Mouse (Mus musculus) kidney, adult 10 weeks (tissue): ENCODE results near the gene Olfr378. TPM values are rescaled to one million over a fixed set of nuclear protein-coding genes. Genes with fewer than 3 reads are reported as not detected.

Experiments
- polyA plus RNA-seq: library from polyadenylated mRNA; stranded (reverse); fragments of 350-450 nt; fragmentation: Illumina TruSeq; extraction: RNeasy Lipid Tissue Mini Kit (QIAGEN cat#74804); gene quantifications from one replicate; pipeline ENCODE4 v1.2.3, GENCODE M21; 2014; ENCODE audit warnings: low read depth, low replicate concordance

Olfr378 gene
- polyA plus RNA-seq = not detected

DNA sequence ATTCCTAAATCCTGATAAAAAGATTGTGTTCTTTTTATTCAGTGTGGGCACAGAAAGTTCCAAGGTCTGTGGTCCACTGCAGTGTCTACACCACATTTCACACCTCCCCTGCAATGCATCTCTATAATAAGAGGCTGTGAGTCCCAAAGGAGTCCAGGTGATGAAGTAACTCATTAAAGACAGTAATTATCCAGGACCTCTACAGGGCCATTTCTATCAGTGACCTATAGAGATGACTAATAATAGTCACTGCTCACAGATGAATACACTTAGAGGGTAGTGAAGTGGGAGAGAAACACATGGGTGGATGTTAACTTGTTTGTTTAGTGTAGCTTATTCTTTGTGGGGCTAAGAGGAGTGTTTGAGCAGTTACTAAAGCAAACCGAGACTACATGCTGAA is at the start of gene Olfr378:
Gene Olfr378, minus strand, starts transcription at position 101 of the 400 bp plus-strand sequence.

DNA sequence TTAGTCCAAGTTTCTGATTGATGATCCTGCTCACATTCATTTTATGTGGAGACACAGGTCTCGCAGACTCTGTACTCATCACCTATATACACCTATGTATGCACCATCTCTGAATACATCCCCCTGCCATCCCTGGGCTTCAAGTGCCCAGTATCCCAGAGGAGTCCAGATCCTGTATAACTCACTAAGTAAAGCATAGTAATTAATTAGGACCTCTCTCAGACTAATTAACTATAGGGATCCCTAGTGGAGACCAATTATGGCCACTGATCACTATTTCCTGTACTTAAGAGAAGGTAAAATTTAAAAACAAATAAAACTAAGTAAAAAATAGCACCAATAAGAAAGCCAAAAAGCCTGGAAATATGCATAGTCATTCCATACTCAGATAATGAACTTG is 29.1 kb upstream of the Olfr378 start, which contains the start of gene Olfr380:
Gene Olfr380, minus strand, starts transcription at position 101 of the 400 bp plus-strand sequence.

DNA sequence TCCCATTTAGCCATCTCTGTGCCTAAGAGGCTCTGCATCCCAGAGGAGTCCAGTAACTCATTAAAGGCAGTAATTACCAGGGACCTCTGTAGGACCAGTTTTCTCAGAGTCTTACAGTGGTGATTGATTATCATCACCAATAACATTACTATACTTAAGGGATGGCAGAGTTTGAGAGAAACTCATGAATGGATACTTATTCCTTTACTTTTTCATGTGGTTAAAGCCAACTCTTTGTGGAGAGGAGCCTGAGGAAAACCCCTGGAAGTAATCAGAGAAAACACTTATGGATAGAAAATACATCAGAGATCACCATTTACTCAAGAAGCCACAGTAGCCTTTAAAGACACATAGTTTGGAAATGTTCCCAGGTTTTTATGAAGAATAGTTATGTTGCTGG is 28.8 kb downstream of the Olfr378 start, which contains the start of gene Olfr1:
Gene Olfr1, minus strand, starts transcription at position 101 of the 400 bp plus-strand sequence.

Other genes starting within 250 kb of the Olfr378 start
- 20.8 TPM for gene Ctns, start 229.4 kb downstream of the Olfr378 start, polyA plus RNA-seq
- gene Shpk, start 229.0 kb downstream of the Olfr378 start, polyA plus RNA-seq = 7.5 TPM
- gene Trpv1, start 194.2 kb downstream of the Olfr378 start, polyA plus RNA-seq = not detected
- gene Trpv3, start 161.1 kb downstream of the Olfr378 start, polyA plus RNA-seq = 0.20 TPM
- gene Aspa, start 98.9 kb downstream of the Olfr378 start, polyA plus RNA-seq = 470 TPM
- not detected for gene Gm49340, start 98.7 kb downstream of the Olfr378 start, polyA plus RNA-seq
- gene Spata22, start 98.7 kb downstream of the Olfr378 start, polyA plus RNA-seq = 0.85 TPM
- not detected for gene Olfr20, start 77.7 kb downstream of the Olfr378 start, polyA plus RNA-seq
- not detected for gene Olfr376, start 57.2 kb downstream of the Olfr378 start, polyA plus RNA-seq
- not detected for gene Olfr1, start 28.9 kb downstream of the Olfr378 start, polyA plus RNA-seq
- gene Olfr380, start 29.0 kb upstream of the Olfr378 start, polyA plus RNA-seq = not detected
- gene Olfr381, start 63.1 kb upstream of the Olfr378 start, polyA plus RNA-seq = not detected
- gene Olfr382, start 88.7 kb upstream of the Olfr378 start, polyA plus RNA-seq = not detected
- not detected for gene Olfr385, start 164.5 kb upstream of the Olfr378 start, polyA plus RNA-seq
- gene Olfr384, start 170.1 kb upstream of the Olfr378 start, polyA plus RNA-seq = not detected